Mouse (Mus musculus): ENCODE results near the gene Pdcd1lg2. TPM values are rescaled to one million over a fixed set of nuclear protein-coding genes. Genes with fewer than 3 reads are reported as not detected.
"Not testable (repeated sequence)": the region's sequence is repeated elsewhere in the genome, so short reads cannot be mapped to it uniquely, and the experiment has no call there.

Gene Pdcd1lg2
- total RNA-seq, 2 experiments from 2014 or later: not detected

- no peak for DNase-seq (ENCODE audit: extremely low spot score in 1 of 2, low spot score in 2 of 2)
- intact Hi-C loops (cut with DNase I): no loop called here
Measured at GRCm38 (mm10) chr19:29414513-29414912, 3.8 kb downstream of the Pdcd1lg2 start.

GRCm38 (mm10) chr19:29414917-29415316, 4.2 kb downstream of the Pdcd1lg2 start:
- intact Hi-C loops (cut with DNase I): not testable (repeated sequence)

GRCm38 (mm10) chr19:29416393-29416902, 5.7 kb downstream of the Pdcd1lg2 start:
- intact Hi-C loops (cut with DNase I): no loop called here
- no peak for DNase-seq (ENCODE audit: extremely low spot score in 1 of 2, low spot score in 2 of 2)

More at GRCm38 (mm10) chr19:29414917-29415316, 4.2 kb downstream of the Pdcd1lg2 start:
- not testable (repeated sequence) for DNase-seq (ENCODE audit: extremely low spot score in 1 of 2, low spot score in 2 of 2)

GRCm38 (mm10) chr19:29417188-29417587, 6.5 kb downstream of the Pdcd1lg2 start:
- intact Hi-C loops (cut with DNase I): no loop called here
- DNase-seq (ENCODE audit: extremely low spot score in 1 of 2, low spot score in 2 of 2): no peak

- DNase-seq (ENCODE audit: extremely low spot score in 1 of 2, low spot score in 2 of 2): no peak
- intact Hi-C loops (cut with DNase I): no loop called here
Measured at GRCm38 (mm10) chr19:29417894-29418293, 7.2 kb downstream of the Pdcd1lg2 start.

- no peak for DNase-seq (ENCODE audit: extremely low spot score in 1 of 2, low spot score in 2 of 2)
- intact Hi-C loops (cut with DNase I): no loop called here
Measured at GRCm38 (mm10) chr19:29418661-29419115, 8.0 kb downstream of the Pdcd1lg2 start.

GRCm38 (mm10) chr19:29419506-29419905, 8.8 kb downstream of the Pdcd1lg2 start:
- intact Hi-C loops (cut with DNase I): no loop called here
- DNase-seq (ENCODE audit: extremely low spot score in 1 of 2, low spot score in 2 of 2): no peak

GRCm38 (mm10) chr19:29419946-29420345, 9.2 kb downstream of the Pdcd1lg2 start:
- intact Hi-C loops (cut with DNase I): no loop called here

GRCm38 (mm10) chr19:29420397-29420796, 9.7 kb downstream of the Pdcd1lg2 start:
- DNase-seq (ENCODE audit: extremely low spot score in 1 of 2, low spot score in 2 of 2): no peak
- intact Hi-C loops (cut with DNase I): no loop called here

More at GRCm38 (mm10) chr19:29419946-29420345, 9.2 kb downstream of the Pdcd1lg2 start:
- DNase-seq (ENCODE audit: extremely low spot score in 1 of 2, low spot score in 2 of 2): no peak

GRCm38 (mm10) chr19:29422013-29422645, 11.4 kb downstream of the Pdcd1lg2 start:
- DNase-seq (ENCODE audit: extremely low spot score in 1 of 2, low spot score in 2 of 2): no peak
- intact Hi-C loops (cut with DNase I): no loop called here

GRCm38 (mm10) chr19:29422796-29423195, 12.1 kb downstream of the Pdcd1lg2 start:
- intact Hi-C loops (cut with DNase I): no loop called here
- no peak for DNase-seq (ENCODE audit: extremely low spot score in 1 of 2, low spot score in 2 of 2)

GRCm38 (mm10) chr19:29430516-29430915, 19.8 kb downstream of the Pdcd1lg2 start:
- no peak for DNase-seq (ENCODE audit: extremely low spot score in 1 of 2, low spot score in 2 of 2)
- intact Hi-C loops (cut with DNase I): no loop called here

GRCm38 (mm10) chr19:29430953-29431352, 20.2 kb downstream of the Pdcd1lg2 start:
- DNase-seq (ENCODE audit: extremely low spot score in 1 of 2, low spot score in 2 of 2): no peak
- intact Hi-C loops (cut with DNase I): no loop called here

- intact Hi-C loops (cut with DNase I): no loop called here
- no peak for DNase-seq (ENCODE audit: extremely low spot score in 1 of 2, low spot score in 2 of 2)
Measured at GRCm38 (mm10) chr19:29436793-29437479, 26.2 kb downstream of the Pdcd1lg2 start.

GRCm38 (mm10) chr19:29437849-29438248, 27.1 kb downstream of the Pdcd1lg2 start:
- DNase-seq (ENCODE audit: extremely low spot score in 1 of 2, low spot score in 2 of 2): no peak
- intact Hi-C loops (cut with DNase I): no loop called here

GRCm38 (mm10) chr19:29439242-29439641, 28.5 kb downstream of the Pdcd1lg2 start:
- no peak for DNase-seq (ENCODE audit: extremely low spot score in 1 of 2, low spot score in 2 of 2)
- intact Hi-C loops (cut with DNase I): no loop called here

- intact Hi-C loops (cut with DNase I): no loop called here
- no peak for DNase-seq (ENCODE audit: extremely low spot score in 1 of 2, low spot score in 2 of 2)
Measured at GRCm38 (mm10) chr19:29442492-29442891, 31.8 kb downstream of the Pdcd1lg2 start.

GRCm38 (mm10) chr19:29444364-29444763, 33.6 kb downstream of the Pdcd1lg2 start:
- DNase-seq (ENCODE audit: extremely low spot score in 1 of 2, low spot score in 2 of 2): no peak
- intact Hi-C loops (cut with DNase I): no loop called here

GRCm38 (mm10) chr19:29448373-29448772, 37.7 kb downstream of the Pdcd1lg2 start:
- no peak for DNase-seq (ENCODE audit: extremely low spot score in 1 of 2, low spot score in 2 of 2)
- intact Hi-C loops (cut with DNase I): no loop called here

- DNase-seq (ENCODE audit: extremely low spot score in 1 of 2, low spot score in 2 of 2): no peak
- intact Hi-C loops (cut with DNase I): no loop called here
Measured at GRCm38 (mm10) chr19:29450376-29450775, 39.7 kb downstream of the Pdcd1lg2 start.
